Mouse (Mus musculus): ENCODE measurements around the gene Ralgapa2. TPM values are rescaled to one million over a fixed set of nuclear protein-coding genes. Genes with fewer than 3 reads are reported as not detected.
A peak's percentile ranks its signal among the peaks of the same experiment; 100 is the strongest.

Gene Ralgapa2
- polyA plus RNA-seq, 1 experiment from 2014 or later = 3.6 TPM

DNA sequence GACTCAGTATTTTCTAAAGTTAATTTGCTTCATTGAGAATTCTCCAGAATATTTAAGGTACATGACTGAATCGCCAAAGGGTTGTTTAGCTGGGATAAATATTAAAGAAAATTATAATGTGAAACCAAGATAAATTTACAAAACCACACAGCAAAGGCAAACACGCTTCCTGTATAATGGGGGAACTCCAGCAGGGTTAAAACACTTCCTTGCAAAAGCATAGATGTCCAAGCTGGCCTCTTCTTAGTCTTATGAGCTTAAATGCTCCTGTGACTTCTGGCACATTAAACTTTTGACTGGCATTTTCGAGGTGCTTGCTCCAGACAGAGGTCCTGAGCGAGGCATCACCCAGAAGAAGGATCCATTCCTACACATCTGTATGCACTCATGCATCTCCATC, 188.6 kb downstream of the Ralgapa2 start:
- Histone ChIP-seq H3K4me1 (replicated peaks; ENCODE audit: insufficient read depth, low read length) (no peaks in the 10 kb centered on the region), H3K27me3 (ENCODE audit: insufficient read depth, low read length) (no peaks in the 10 kb centered on the region), H3K4me2 (ENCODE audit: low read length) (no peak overlapping the region), H3K36me3 (ENCODE audit: insufficient read depth, low read length) (no peaks in the 10 kb centered on the region), H3K27ac (no peak overlapping the region), H3K9me3 (replicated peaks; ENCODE audit: low read length) (no peaks in the 10 kb centered on the region), H3K4me3 (replicated peaks; ENCODE audit: low read depth, low read length) (no peak overlapping the region), H3K9ac (ENCODE audit: low read depth, low read length) (no peak overlapping the region)
- WGBS = 85% methylated on average over 4 of the region's 4 CpGs
- DNase-seq (ENCODE audit: low spot score) = no peak
- ATAC-seq (replicated peaks; ENCODE audit: low FRiP score, low read depth) = no peak
- TF ChIP-seq CTCF (IDR thresholded peaks at IDR 0.05; ENCODE audit: low read depth) = no peak

GRCm38 (mm10) chr2:146322770-146323169, 189.4 kb downstream of the Ralgapa2 start:
- WGBS = 56% methylated on average over 2 of the region's 2 CpGs

GRCm38 (mm10) chr2:146322019-146322418, 190.1 kb downstream of the Ralgapa2 start:
- DNase-seq (ENCODE audit: low spot score) (no peak), ATAC-seq (replicated peaks; ENCODE audit: low FRiP score, low read depth) (no peak)
- no peaks in the 10 kb centered on the region for H3K27me3 ChIP-seq (ENCODE audit: insufficient read depth, low read length)
- no peak overlapping the region for H3K4me3 ChIP-seq (replicated peaks; ENCODE audit: low read depth, low read length)
- no peaks in the 10 kb centered on the region for H3K9me3 ChIP-seq (replicated peaks; ENCODE audit: low read length)
- no peak overlapping the region for H3K27ac ChIP-seq
- H3K4me1 ChIP-seq (replicated peaks; ENCODE audit: insufficient read depth, low read length) = no peaks in the 10 kb centered on the region
- H3K36me3 ChIP-seq (ENCODE audit: insufficient read depth, low read length) = no peaks in the 10 kb centered on the region
- no peak for TF ChIP-seq CTCF (IDR thresholded peaks at IDR 0.05; ENCODE audit: low read depth)
- no peak overlapping the region for H3K9ac ChIP-seq (ENCODE audit: low read depth, low read length)
- WGBS = 88% methylated on average over 2 of the region's 2 CpGs
- no peak overlapping the region for H3K4me2 ChIP-seq (ENCODE audit: low read length)

More at GRCm38 (mm10) chr2:146322770-146323169, 189.4 kb downstream of the Ralgapa2 start:
- Histone ChIP-seq H3K9me3 (replicated peaks; ENCODE audit: low read length) (no peaks in the 10 kb centered on the region), H3K27me3 (ENCODE audit: insufficient read depth, low read length) (no peaks in the 10 kb centered on the region), H3K27ac (no peak overlapping the region), H3K4me3 (replicated peaks; ENCODE audit: low read depth, low read length) (no peak overlapping the region), H3K4me1 (replicated peaks; ENCODE audit: insufficient read depth, low read length) (no peaks in the 10 kb centered on the region), H3K4me2 (ENCODE audit: low read length) (no peak overlapping the region), H3K9ac (ENCODE audit: low read depth, low read length) (no peak overlapping the region), H3K36me3 (ENCODE audit: insufficient read depth, low read length) (no peaks in the 10 kb centered on the region)
- ATAC-seq (replicated peaks; ENCODE audit: low FRiP score, low read depth) (no peak), DNase-seq (ENCODE audit: low spot score) (no peak)
- TF ChIP-seq CTCF (IDR thresholded peaks at IDR 0.05; ENCODE audit: low read depth) = no peak

GRCm38 (mm10) chr2:146320666-146321065, 191.5 kb downstream of the Ralgapa2 start:
- H3K4me2 ChIP-seq (ENCODE audit: low read length) = no peak overlapping the region
- no peak for DNase-seq (ENCODE audit: low spot score)
- no peak for ATAC-seq (replicated peaks; ENCODE audit: low FRiP score, low read depth)
- H3K27ac ChIP-seq = no peak overlapping the region
- no peaks in the 10 kb centered on the region for H3K4me1 ChIP-seq (replicated peaks; ENCODE audit: insufficient read depth, low read length)
- no peaks in the 10 kb centered on the region for H3K9me3 ChIP-seq (replicated peaks; ENCODE audit: low read length)
- H3K9ac ChIP-seq (ENCODE audit: low read depth, low read length) = no peak overlapping the region
- WGBS = 88% methylated on average over 2 of the region's 2 CpGs
- TF ChIP-seq CTCF (IDR thresholded peaks at IDR 0.05; ENCODE audit: low read depth) = no peak
- no peaks in the 10 kb centered on the region for H3K27me3 ChIP-seq (ENCODE audit: insufficient read depth, low read length)
- H3K36me3 ChIP-seq (ENCODE audit: insufficient read depth, low read length) = no peaks in the 10 kb centered on the region
- no peak overlapping the region for H3K4me3 ChIP-seq (replicated peaks; ENCODE audit: low read depth, low read length)

GRCm38 (mm10) chr2:146314751-146315150, 197.4 kb downstream of the Ralgapa2 start:
- Histone ChIP-seq H3K36me3 (ENCODE audit: insufficient read depth, low read length) (no peaks in the 10 kb centered on the region), H3K4me3 (replicated peaks; ENCODE audit: low read depth, low read length) (no peak overlapping the region), H3K27me3 (ENCODE audit: insufficient read depth, low read length) (no peaks in the 10 kb centered on the region), H3K9me3 (replicated peaks; ENCODE audit: low read length) (no peaks in the 10 kb centered on the region), H3K4me1 (replicated peaks; ENCODE audit: insufficient read depth, low read length) (no peaks in the 10 kb centered on the region), H3K4me2 (ENCODE audit: low read length) (no peak overlapping the region), H3K9ac (ENCODE audit: low read depth, low read length) (no peak overlapping the region), H3K27ac (no peak overlapping the region)
- TF ChIP-seq CTCF (IDR thresholded peaks at IDR 0.05; ENCODE audit: low read depth) = no peak
- 41% methylated on average over 5 of the region's 5 CpGs for WGBS
- no peak for DNase-seq (ENCODE audit: low spot score)
- ATAC-seq (replicated peaks; ENCODE audit: low FRiP score, low read depth) = 0 out of 2 replicates have a peak, but pooled peaks have one; percentile 43

- H3K27me3 ChIP-seq (ENCODE audit: insufficient read depth, low read length) = no peaks in the 10 kb centered on the region
- no peak overlapping the region for H3K4me3 ChIP-seq (replicated peaks; ENCODE audit: low read depth, low read length)
- WGBS = 71% methylated on average over 4 of the region's 4 CpGs
- no peak for TF ChIP-seq CTCF (IDR thresholded peaks at IDR 0.05; ENCODE audit: low read depth)
- H3K9me3 ChIP-seq (replicated peaks; ENCODE audit: low read length) = no peaks in the 10 kb centered on the region
- no peak overlapping the region for H3K27ac ChIP-seq
- ATAC-seq (replicated peaks; ENCODE audit: low FRiP score, low read depth) = no peak
- no peak overlapping the region for H3K4me2 ChIP-seq (ENCODE audit: low read length)
- no peaks in the 10 kb centered on the region for H3K4me1 ChIP-seq (replicated peaks; ENCODE audit: insufficient read depth, low read length)
- no peak for DNase-seq (ENCODE audit: low spot score)
- H3K9ac ChIP-seq (ENCODE audit: low read depth, low read length) = no peak overlapping the region
- H3K36me3 ChIP-seq (ENCODE audit: insufficient read depth, low read length) = no peaks in the 10 kb centered on the region
Measured at GRCm38 (mm10) chr2:146313811-146314210, 198.3 kb downstream of the Ralgapa2 start.

GRCm38 (mm10) chr2:146310760-146311159, 201.4 kb downstream of the Ralgapa2 start:
- Histone ChIP-seq H3K9ac (ENCODE audit: low read depth, low read length) (no peak overlapping the region), H3K4me1 (replicated peaks; ENCODE audit: insufficient read depth, low read length) (no peaks in the 10 kb centered on the region), H3K4me2 (ENCODE audit: low read length) (no peak overlapping the region), H3K27ac (no peak overlapping the region), H3K4me3 (replicated peaks; ENCODE audit: low read depth, low read length) (no peak overlapping the region), H3K36me3 (ENCODE audit: insufficient read depth, low read length) (no peaks in the 10 kb centered on the region), H3K9me3 (replicated peaks; ENCODE audit: low read length) (no peaks in the 10 kb centered on the region), H3K27me3 (ENCODE audit: insufficient read depth, low read length) (no peaks in the 10 kb centered on the region)
- TF ChIP-seq CTCF (IDR thresholded peaks at IDR 0.05; ENCODE audit: low read depth) = no peak
- ATAC-seq (replicated peaks; ENCODE audit: low FRiP score, low read depth) = no peak
- no peak for DNase-seq (ENCODE audit: low spot score)
- 76% methylated on average over 3 of the region's 3 CpGs for WGBS

Data from kidney, postnatal 0 days (tissue).